Mouse (Mus musculus) mouse embryonic stem cell (cell line): ENCODE measurements around the gene Sec13.

Experiments used
- in situ Hi-C, 2 experiments: fragments of 300-500 bp; cut with MboI; formaldehyde crosslinking; loops; 1 replicate in 1 of 2; 3 replicates in 1 of 2; pipeline ENCODE4 v1.14.3; 2019 to 2020; ENCODE audit warnings: low sequenced_read_pairs in 2 of 2, low pct_unique_long_range_greater_than_20kb in 1 of 2, mixed read lengths in 1 of 2; ENCODE audit not compliant: unreplicated experiment in 1 of 2

Gene Sec13

DNA sequence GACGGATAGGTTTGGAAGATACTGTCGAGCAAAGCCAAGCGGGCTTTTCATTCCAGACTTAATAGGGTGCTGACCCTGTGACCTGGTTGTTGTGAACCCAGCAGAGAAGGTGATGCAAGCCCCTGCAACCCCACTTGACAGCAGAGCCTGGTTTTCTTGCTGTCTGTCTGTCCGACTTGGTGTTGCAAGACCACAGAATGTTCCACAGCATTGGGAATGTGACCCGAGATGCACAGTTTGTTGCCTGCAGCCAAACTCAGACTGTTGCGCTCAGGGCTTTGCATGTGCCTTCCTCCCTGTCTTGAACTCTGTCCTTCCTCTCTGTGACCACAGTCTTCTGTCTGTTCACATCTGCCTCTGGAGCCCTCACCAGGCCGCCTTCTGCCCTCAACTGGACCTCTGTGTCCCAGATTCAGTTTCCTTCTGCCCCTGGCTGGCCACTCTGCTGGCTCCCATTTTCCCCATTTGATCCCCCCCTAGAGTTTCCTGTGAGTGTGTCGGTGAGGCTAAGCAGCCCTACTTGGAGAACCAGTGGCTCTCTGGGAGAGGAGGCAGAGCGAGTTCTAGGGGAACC lies 60.5 kb downstream of the Sec13 start:
- in situ Hi-C loops, result no loop called here

DNA sequence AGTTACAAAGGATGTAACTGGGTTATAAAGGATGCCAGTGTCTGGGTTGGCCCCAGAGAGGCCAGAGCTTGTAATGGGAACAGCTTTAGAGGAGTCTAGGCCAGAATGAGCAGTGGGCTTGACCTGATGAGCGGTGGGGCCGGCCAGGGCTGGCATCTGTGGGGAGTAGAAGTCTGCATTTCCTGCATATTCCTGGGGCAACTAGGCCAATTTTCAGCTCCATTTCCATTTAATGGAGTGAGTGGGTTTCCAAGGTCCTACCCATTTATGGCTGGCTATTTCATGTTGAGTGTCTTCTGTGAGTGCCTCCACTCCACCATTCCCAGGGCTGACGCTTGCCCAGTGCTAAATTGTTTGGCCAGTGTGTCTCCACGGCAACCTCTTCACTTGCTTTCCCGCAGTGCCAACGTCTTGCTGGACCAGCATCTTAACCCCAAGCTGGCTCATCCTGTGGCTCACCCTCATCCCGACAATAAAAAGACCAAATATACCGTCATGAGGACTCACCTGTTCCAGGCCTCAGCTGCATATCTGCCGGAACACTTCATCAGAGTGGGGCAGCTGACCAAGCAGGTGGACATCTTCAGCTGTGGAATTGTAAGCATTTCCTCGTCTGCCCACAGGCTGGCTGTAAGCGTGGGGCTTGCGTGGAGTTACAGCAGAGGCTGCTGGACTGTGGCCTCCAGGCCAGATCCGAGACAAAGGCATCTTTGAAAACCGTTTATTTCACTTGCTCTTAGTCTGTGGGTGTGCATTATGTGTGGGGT lies 62.1 kb downstream of the Sec13 start:
- in situ Hi-C loops, result no loop called here
